13 mouse cellular contexts compared by ENCODE assay signal in genomic region chr12:3779639-3780038, GRCm38 (mm10). TPM values are rescaled to one million over a fixed set of nuclear protein-coding genes. Genes with fewer than 3 reads are reported as not detected.
DNase-seq lines count a peak whose midpoint lies in the region; ATAC-seq and TF ChIP-seq lines count a peak whose summit lies in the region.
"Had no signal": no experiment of that assay in that cellular context is flagged by ENCODE, and none has a peak within 500 bp of the region (broad histone marks: within the 10 kb centered on the region; RNA-seq: fewer than 3 reads in every experiment).

No protein-coding gene starts in this region.

- ATAC-seq in heart, embryonic 15.5 days (replicated peaks; ENCODE audit: insufficient number of reproducible peaks, insufficient read depth, low FRiP score, low read depth), result no peak
- ATAC-seq in heart, embryonic 11.5 days (replicated peaks; ENCODE audit: insufficient number of reproducible peaks, low FRiP score, low TSS enrichment), result no peak
- no peak for ATAC-seq in megakaryocyte-erythroid progenitor cell, adult 5-6 weeks (replicated peaks; ENCODE audit: low FRiP score, low TSS enrichment, poor library complexity, severe bottlenecking)

- no peak for TF ChIP-seq CTCF in left cerebral cortex, adult 2 months (IDR thresholded peaks at IDR 0.05)

- DNase-seq in left cerebral cortex, adult 2 months (ENCODE audit: extremely low spot score in 1 of 2, low spot score in 2 of 2), result no peak
- no peak for DNase-seq in left cerebral cortex, adult 18-20 months (ENCODE audit: low spot score in 2 of 2)
- peak; percentile 65 for DNase-seq in MN1 (ENCODE audit: low spot score)
- DNase-seq in limb, embryonic 10.5 days (ENCODE audit: low spot score), result no peak
- no peak for DNase-seq in gastrocnemius, postnatal 14 days
- DNase-seq: cerebellum, adult 9-11 months had no signal

- peak overlapping the region; percentile 97; the same call in 1 of the 2 replicates for H3K27ac ChIP-seq in heart, embryonic 15.5 days
- no peak overlapping the region; the same call in 1 of the 2 replicates for H3K27ac ChIP-seq in heart, embryonic 11.5 days (ENCODE audit: low read depth, low read length)
- peak overlapping the region; percentile 36; the same call in 1 of the 2 replicates for H3K27ac ChIP-seq in left cerebral cortex, adult 2 months
- peak overlapping the region; percentile 28; the same call in 1 of the 2 replicates for H3K27ac ChIP-seq in limb, embryonic 10.5 days
- H3K27ac ChIP-seq: forebrain, embryonic 15.5 days had no signal

- no peak overlapping the region for H3K4me3 ChIP-seq in heart, embryonic 15.5 days
- no peak overlapping the region for H3K4me3 ChIP-seq in heart, embryonic 11.5 days (ENCODE audit: low read depth, low read length)
- no peak overlapping the region for H3K4me3 ChIP-seq in left cerebral cortex, adult 2 months
- no peak overlapping the region for H3K4me3 ChIP-seq in limb, embryonic 10.5 days
- H3K4me3 ChIP-seq: forebrain, embryonic 15.5 days; liver, embryonic 12.5 days; midbrain, embryonic 12.5 days had no signal

- H3K9me3 ChIP-seq in heart, embryonic 15.5 days (replicated peaks), result no peaks in the 10 kb centered on the region
- H3K9me3 ChIP-seq in heart, embryonic 11.5 days (replicated peaks; ENCODE audit: control insufficient read depth, low read length), result no peaks in the 10 kb centered on the region
- H3K9me3 ChIP-seq in limb, embryonic 10.5 days (replicated peaks), result no peaks in the 10 kb centered on the region
- H3K9me3 ChIP-seq: forebrain, embryonic 15.5 days; liver, embryonic 12.5 days; midbrain, embryonic 12.5 days had no signal

- intact Hi-C loops in left cerebral cortex, adult 2 months (cut with DNase I), result loop anchor here (5.0 kb wide), 1 partner anchor 82 kb away; no protein-coding TSS in a partner anchor
- intact Hi-C loops in gastrocnemius, postnatal 14 days (cut with DNase I; ENCODE audit: low total_unique reads), result no loop called here

- no peaks in the 10 kb centered on the region for H3K27me3 ChIP-seq in heart, embryonic 15.5 days
- no peaks in the 10 kb centered on the region for H3K27me3 ChIP-seq in heart, embryonic 11.5 days (ENCODE audit: control insufficient read depth, insufficient read depth, low read length)
- H3K27me3 ChIP-seq in limb, embryonic 10.5 days (ENCODE audit: low read depth, poor library complexity, severe bottlenecking), result no peaks in the 10 kb centered on the region
- H3K27me3 ChIP-seq: forebrain, embryonic 15.5 days; liver, embryonic 12.5 days; midbrain, embryonic 12.5 days had no signal

- peaks cover 47% of the 10 kb centered on the region for H3K4me1 ChIP-seq in heart, embryonic 15.5 days (replicated peaks)
- H3K4me1 ChIP-seq in heart, embryonic 11.5 days (ENCODE audit: control insufficient read depth, insufficient read depth, low read length), result peaks cover 42% of the 10 kb centered on the region
- peaks cover 50% of the 10 kb centered on the region for H3K4me1 ChIP-seq in limb, embryonic 10.5 days

- no peak overlapping the region for H3K4me2 ChIP-seq in heart, embryonic 15.5 days
- H3K4me2 ChIP-seq in heart, embryonic 11.5 days, result no peak overlapping the region
- H3K4me2 ChIP-seq: forebrain, embryonic 15.5 days; hindbrain, embryonic 14.5 days; liver, embryonic 12.5 days had no signal

- H3K9ac ChIP-seq in heart, embryonic 15.5 days, result no peak overlapping the region
- no peak overlapping the region for H3K9ac ChIP-seq in heart, embryonic 11.5 days (ENCODE audit: low read depth, low read length)
- H3K9ac ChIP-seq: forebrain, embryonic 15.5 days; liver, embryonic 12.5 days; midbrain, embryonic 12.5 days had no signal

- 61% methylated on average over 2 of the region's 2 CpGs for WGBS in heart, embryonic 15.5 days
- 46% methylated on average over 2 of the region's 2 CpGs for WGBS in heart, embryonic 11.5 days (ENCODE audit: insufficient replicate concordance)
- 59% methylated on average over 2 of the region's 2 CpGs for WGBS in limb, embryonic 10.5 days

- no peaks in the 10 kb centered on the region for H3K36me3 ChIP-seq in heart, embryonic 15.5 days
- no peaks in the 10 kb centered on the region for H3K36me3 ChIP-seq in heart, embryonic 11.5 days (ENCODE audit: control insufficient read depth, insufficient read depth, low read length)
- H3K36me3 ChIP-seq in limb, embryonic 10.5 days, result 0 out of 2 replicates have a peak, but pooled peaks cover 5% of the 10 kb centered on the region
- H3K36me3 ChIP-seq: forebrain, embryonic 15.5 days; midbrain, embryonic 12.5 days had no signal

RNA-seq across cellular contexts. Expression of gene Dnmt3a, which starts 26.2 kb away (rescaled TPM):
- polyA plus RNA-seq in heart, embryonic 15.5 days (2015; fragmentation: Nextera tagmentation; extraction: Ambion mirVana), result 79.9 and 94.7 TPM in 2 replicates
- polyA plus RNA-seq in heart, embryonic 11.5 days (2014; fragmentation: Nextera tagmentation; extraction: Ambion mirVana), result 55.1 and 60.1 TPM in 2 replicates
- total RNA-seq in left cerebral cortex, adult 2 months (2021), result 100 to 1,000 TPM in 1 of 2 experiments, 10 to 100 TPM in 1; 99.8 to 116 TPM
- 10 to 100 TPM; 86.7 to 94.0 TPM for total RNA-seq in left cerebral cortex, adult 18-20 months (2021)
- 221 and 298 TPM in 2 replicates for polyA plus RNA-seq in limb, embryonic 10.5 days (2016; fragmentation: Nextera tagmentation; extraction: Ambion mirVana)
- total RNA-seq in megakaryocyte-erythroid progenitor cell, adult 5-6 weeks (2014; fragmentation: Nextera tagmentation), result 13.4 and 30.0 TPM in 2 replicates
- 10.7 and 16.8 TPM in 2 replicates for total RNA-seq in megakaryocyte-erythroid progenitor cell, adult 5-6 weeks (2017)
- 100 to 1,000 TPM; 119 to 137 TPM for total RNA-seq in gastrocnemius, postnatal 14 days (2021)
